Mouse (Mus musculus) heart, adult 11 months (tissue): Measurements from ENCODE around the gene Atl3.

Experiments used
- DNase-seq: peaks from one replicate; pipeline ENCODE4 v3.0.0; 2022

Atl3 gene

DNA sequence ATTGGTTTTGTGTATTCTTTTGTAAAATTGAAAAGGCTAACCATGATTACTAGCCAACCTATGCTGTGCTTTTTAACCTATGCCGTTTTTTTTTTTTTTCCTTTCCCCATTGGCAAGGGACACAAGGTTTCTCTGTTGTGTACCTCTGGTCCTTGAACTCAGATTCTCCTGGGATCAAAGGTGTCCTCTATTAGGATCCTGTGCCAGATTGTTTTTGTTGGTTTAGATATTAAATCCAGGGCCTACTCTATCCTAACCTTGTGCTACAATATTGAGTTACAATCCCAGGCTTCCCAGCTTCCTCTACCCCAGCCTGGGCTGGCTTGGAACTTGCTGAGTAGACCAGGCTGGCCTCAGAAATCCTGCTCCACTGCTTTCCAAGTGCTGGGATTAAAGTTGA is 6.9 kb downstream of the Atl3 start:
- peak; percentile 31 for DNase-seq

DNA sequence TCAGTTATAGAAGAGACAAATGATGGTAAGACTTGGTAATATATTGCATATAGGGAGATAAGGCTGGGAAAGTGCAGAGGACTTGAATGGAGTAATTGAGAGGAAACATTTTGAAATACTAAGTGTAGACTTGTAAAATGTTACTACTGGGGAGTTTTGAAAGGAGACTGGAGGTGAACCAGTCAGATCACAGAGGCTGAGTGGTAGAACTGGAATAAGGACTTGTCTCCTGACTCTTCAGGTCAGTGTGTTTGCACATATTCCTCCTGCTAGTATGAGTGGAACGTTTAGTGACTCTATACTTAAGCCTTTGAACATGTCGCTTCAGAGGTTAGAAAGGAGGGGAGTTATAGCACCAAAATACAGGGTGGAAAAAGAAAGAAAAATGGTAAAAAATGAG is 8.6 kb downstream of the Atl3 start:
- DNase-seq: no peak

DNA sequence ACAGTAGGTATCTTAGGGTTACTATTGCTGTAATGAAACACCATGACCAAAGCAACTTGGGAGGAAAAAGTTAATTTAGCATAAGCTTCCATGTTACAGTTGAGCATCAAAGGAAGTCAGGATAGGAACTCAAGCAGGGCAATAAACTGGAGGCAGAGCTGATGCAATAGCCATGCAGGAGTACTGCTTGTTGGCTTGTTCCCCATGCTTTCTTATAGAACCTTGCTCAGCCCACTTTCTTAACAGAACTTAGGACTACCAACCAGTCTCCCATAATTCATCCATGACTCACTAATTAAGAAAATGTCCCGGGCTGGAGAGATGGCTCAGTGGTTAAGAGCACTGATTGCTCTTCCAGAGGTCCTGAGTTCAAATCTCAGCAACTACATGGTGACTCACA is 12.5 kb downstream of the Atl3 start:
- peak; percentile 31 for DNase-seq

DNA sequence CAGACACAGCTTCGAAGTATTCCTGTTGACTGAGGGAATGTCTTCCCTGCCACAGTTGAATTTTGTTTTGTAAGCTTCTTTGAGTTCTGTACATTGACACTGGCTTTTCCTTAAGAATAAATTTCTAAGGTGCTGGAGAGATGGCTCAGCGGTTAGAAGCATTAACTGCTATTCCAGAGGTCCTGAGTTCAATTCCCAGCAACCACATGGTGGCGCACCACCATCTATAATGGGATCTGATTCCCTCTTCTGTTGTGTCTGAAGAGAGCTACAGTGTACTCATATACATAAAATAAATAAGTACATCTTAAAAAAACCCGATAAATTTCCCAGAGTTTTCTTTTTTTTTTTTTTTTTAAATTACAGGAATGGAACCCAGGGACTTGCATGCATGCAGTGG is 14.2 kb downstream of the Atl3 start:
- no peak for DNase-seq

DNA sequence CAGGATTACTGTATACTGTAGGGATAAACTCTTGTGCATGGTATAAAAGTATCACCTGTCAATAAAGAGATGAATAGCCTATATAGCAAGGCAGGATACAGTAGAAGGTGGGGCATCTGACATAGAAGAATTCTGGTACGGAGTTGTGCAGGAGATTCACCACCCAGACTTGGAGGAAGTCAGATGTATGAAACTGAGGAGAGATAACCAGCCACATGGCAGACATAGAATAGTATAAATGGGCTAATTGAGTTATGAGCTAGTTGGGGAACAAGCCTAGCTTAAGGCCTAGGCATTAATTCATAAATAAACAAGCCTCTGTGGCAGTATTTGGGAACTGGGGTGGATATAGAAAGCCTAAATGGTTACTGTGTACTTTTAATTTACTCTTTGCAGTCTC is 22.6 kb downstream of the Atl3 start:
- no peak for DNase-seq

DNA sequence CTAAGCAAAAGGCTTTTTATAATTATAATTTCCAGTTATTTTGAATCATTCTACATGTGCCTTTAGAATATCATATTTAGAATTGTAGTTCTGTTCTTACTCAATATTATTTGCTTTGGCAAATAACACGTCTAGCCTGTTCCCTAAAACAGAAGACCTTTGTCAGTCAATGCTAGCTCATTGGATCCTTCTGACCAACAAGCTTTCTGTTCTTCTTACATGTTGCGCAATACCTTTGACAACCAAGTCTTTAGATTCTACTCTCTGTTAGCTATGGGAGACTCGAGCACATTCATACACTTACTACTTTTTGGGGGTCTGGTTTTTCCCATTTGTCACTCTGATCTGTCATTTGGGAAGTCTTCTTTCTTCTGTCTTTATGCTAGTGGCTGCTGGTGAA is 27.8 kb downstream of the Atl3 start:
- no peak for DNase-seq

DNA sequence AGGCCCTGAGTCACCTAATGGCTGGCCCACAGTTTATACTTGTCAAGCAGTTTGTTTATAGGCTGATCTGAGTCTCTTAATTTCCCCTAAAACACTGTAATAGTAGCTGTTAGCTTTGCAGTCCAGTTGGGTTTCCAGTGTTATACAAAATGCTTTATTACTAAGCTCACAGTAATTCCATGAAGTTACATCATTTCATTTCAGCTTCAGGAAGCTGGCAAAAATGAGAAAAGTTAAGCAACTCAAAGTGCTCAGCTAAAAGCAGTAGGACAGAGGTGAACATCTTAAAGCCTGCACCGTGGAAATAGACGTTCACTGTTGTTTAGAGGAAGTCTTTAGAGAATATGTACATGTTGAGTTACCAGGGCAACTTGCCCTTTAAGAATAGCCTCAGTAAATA is 29.0 kb downstream of the Atl3 start:
- no peak for DNase-seq

DNA sequence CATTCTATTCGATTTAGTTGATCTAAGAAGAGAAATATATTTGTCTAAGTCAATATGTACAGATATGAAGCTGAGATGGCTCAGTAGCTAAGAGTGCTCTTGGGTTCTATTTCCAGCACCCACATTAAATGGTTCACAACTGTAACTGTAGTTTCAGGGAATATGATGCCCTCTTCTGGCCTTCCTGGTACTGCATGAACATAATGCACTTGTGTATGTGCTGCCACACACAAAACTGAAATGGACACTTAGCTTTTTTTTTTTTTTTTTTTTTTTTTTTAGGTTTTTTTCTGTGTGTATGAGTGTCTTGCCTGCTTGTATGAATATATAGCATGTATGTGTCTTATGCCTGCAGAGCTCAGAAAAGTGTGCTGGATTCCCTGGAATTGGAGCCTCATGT is 29.5 kb downstream of the Atl3 start:
- DNase-seq: no peak

DNA sequence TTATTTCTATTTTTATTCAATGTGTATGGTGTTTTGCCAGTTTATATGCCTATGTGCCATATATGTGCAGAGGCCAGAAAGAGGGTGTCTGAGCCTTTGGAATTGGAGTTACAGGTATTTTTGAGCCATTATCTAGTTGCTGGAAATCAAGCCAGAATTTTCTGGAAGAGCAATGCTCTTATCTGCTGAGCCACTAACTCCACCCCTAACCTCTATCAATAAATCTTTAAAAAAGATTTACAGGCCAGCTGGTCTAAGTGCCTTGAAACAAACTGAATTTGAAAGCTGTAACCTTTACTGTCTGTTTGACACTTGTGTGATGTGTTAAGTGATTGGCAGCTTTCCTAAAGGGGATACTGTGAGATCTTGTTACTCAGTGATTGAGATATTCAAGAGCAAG is 29.9 kb downstream of the Atl3 start:
- DNase-seq: no peak

DNA sequence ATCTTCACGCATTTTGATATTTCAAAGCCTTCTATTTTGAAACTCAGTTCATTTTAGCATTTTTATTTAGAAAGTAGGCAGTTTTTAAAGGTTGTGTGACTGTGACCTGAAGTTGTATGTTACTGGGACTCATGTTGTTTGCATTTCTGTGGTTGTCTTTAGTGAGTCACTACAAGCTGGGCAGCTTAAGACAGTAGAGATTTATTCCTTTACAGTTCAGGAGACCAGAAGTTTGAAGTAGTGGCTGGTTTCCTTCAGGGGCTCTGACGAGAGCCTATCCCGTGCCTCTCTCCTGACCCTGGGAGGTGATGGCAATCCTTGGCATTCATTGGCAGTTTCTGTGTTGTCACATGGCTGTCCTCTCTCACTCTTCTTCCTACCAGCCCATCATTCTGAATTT is 31.0 kb downstream of the Atl3 start:
- no peak for DNase-seq

DNA sequence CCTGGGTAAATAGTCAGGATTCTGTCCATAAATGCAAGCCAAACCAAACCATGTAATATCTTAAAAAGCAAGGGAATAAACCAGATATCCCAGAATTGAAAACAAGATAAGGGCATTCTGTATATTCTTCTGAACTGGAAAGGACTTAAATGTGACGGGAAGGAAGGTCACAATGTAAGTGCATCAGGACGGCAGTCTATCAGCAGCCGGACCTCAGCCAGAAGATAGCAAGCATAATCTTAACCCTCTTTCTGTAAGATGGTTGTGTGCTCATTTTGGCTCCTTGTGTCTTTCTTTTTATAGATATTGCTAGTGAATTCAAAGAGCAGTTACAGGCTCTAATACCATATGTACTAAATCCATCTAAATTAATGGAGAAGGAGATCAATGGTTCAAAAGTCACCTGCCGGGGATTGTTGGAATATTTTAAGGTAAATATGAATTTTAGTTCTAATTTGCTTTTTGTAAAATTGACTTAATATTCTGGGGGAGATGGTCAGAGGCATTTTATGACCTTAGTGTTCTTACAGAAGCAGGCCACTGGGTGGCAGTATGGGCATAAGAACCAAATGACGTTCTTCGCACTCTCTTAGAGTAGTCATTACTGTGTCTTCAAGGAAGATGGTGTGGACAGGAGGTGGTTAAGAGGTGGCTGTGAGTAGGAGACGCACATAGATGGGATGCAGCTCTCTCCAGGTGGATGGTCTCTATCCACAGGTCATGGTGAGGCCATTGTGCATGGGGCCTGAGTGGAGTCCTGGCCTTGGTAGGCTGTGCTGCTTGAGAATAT is 35.0 kb downstream of the Atl3 start:
- peak; percentile 89 for DNase-seq

DNA sequence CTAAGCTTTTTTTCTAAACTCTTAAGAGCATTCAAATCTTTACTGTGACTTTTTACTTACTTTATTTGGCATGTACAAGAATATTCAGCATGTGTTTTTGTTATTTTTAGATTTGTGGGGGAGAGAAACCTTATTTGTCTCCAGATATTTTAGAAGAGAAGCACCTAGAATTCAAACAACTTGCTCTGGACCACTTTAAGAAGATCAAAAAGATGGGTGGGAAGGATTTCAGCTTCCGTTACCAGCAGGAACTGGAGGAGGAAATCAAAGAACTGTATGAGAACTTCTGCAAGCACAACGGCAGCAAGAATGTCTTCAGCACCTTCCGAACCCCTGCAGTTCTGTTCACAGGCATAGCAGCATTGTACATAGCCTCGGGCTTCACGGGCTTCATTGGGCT is 38.1 kb downstream of the Atl3 start:
- DNase-seq: no peak

DNA sequence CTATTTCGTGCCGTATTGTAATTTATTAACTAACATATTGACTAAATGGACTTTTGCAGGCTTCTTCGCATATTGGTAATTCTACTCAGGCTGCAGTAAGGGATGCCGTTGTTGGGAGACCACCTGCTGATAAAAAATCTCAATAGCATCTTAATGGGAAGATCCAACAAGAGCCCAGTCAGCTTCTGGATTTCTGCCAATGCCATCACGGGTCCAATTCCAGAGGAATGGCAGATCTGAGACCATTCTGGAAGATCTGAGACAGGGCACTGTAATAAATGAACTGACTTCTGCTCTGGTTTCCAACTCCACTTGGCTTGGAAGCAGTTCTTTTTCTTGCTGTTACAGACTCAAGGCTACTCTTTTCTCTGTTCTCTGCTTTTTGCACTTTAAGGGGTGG is 40.1 kb downstream of the Atl3 start:
- peak; percentile 81 for DNase-seq

DNA sequence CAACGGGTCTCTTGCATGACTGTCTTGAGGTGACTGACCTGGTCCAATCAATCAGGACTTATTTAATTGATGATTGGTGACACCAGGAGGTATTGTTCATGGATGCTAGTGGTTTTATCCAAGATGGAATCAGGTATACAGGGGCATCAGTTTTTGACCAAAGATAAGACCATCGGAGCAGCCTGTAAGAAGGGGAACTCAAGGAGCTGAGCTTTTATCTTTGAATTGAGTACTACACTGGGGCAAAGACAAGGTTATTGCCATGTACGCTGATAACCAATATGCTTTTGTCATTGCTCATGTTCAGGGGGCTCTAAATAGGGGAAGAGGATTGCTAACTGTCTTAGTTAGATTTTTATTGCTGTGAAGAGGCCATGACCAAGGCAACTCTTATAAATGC is 55.1 kb downstream of the Atl3 start:
- DNase-seq: no peak

DNA sequence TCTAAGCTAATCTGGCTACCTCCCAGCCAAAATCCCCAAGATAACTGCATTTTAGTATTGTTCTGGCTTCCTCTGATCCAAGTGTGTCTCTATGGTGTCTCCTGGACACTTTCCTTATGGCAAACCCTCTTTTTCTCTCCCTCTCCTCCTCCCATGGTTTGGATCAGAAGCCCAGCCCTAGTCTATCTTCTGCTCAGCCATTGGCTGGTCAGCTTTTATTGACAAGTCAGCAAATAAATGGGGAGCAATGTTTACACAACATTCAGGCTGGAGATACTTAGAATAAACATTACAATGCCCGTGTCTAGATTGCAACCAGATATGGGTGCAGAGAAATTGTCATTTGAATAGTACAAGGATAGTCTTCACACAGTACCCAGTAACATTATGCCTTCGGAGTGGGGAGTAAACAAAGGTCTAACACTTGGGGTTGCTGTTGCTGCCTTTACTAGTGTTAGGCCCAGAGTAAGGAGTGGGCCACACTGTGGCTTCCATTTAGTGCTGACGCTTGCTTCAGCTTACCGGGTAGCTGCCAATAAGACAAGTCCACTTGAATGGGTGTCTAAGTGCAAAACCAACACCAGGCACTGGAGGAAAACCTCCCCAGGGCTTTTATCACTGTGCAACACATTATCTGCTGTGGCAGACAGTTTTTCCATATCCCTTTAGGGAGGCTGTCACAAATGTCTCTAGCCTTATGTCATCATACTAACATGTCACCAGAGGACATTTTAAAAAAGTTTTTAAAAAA is 57.9 kb downstream of the Atl3 start:
- DNase-seq: peak; percentile 73

DNA sequence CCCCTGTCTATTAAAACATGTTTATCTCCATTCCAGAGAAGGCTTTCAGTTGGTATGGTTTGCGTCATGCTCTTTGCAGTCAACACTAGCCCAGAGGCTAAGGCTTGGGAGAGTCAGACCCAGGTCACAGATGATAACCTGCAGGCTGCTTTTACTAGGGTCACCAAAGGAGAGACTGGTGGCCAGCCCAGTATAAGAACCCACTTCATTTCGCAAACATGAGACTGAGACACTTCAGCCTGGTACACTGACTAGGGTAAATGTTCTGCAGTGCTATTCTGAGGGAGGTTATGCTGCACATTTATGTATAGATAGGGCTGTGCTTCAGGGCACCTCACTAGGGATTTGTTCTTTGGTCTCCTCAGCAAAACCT is 58.4 kb downstream of the Atl3 start:
- DNase-seq: peak; percentile 74

DNA sequence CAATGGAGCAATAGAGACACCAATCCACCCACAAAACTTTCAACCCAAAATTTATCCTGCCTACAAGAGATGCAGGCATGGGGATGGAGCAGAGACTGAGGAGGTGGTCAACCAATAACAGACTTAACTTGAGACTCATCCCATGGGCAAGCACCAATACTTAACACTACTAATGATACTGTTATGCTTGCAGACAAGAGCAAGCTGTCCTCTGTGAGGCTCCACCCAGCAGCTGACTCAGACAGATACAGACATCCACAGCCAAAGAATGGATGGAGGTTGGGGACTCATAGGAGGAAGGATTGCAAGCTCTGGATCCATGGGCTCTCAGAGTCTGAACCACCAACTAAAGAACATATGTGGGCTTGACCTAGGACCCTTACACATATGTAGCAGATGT is 59.6 kb downstream of the Atl3 start:
- no peak for DNase-seq

DNA sequence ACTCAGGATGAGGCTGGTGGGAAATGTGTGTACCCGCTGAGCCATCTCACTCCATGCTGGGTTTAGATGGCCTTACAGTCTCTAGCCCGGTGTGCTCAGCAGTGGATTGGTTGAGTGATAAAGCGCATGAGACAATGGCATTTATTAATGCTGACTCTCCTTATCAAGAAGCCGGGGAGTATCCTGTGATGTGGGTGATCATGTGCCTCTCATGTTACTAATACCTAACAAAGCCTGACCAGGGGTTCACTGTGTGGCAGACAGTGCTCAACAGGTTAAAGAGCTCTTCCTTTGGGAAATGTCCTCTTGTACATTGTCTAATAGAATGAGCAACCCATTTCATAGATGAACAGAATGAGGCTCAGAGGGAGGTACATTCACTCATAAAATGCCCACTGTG is 61.0 kb downstream of the Atl3 start:
- peak; percentile 72 for DNase-seq

DNA sequence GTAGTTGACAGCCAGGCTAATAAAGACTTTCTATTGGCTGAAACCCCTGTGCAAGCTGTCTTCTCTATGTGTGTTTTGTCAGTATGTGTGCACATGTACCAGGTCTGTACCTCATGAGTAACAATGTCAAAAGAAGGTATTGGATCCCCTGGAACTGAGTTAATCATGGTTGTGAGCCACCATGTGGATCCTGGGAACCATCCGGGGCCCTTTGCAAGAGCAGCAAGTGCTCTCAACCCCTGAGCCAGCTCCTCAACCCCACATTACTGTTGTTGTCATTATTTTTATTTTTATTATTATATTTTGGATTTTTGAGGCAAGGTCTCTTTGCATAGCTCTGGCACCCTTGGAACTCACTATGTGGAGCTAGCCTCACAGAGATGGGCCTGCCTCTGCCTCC is 62.8 kb downstream of the Atl3 start:
- peak; percentile 64 for DNase-seq

DNA sequence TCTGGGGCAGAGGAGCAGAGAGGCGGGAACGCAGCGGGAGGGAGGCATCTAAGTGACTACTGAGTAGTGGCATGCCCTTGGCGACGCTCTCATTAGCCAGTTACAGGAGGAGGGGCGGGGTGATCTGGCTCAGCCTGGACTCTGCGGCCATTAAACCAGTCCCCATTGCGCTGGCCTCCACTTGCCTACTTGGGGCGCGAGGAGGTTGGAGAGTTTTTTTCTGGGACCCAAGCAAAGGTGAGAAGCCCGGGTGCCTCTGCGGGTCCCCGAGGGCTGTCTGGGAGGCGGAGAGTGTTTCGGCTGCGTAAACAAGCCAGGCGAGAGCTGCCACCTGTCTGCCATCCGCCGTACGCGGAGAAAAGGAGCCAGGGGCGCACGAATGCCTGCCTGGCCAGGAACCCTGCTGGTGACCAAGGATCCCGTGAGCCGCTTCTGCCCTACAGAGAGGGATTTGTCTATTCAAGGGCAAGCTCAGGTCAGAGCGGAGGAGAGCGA is 63.5 kb downstream of the Atl3 start, which contains the start of gene Pla2g16:
TSS of gene Pla2g16 (plus strand) at position 132 of the 495 bp plus-strand sequence.
- DNase-seq: peak; percentile 99

DNA sequence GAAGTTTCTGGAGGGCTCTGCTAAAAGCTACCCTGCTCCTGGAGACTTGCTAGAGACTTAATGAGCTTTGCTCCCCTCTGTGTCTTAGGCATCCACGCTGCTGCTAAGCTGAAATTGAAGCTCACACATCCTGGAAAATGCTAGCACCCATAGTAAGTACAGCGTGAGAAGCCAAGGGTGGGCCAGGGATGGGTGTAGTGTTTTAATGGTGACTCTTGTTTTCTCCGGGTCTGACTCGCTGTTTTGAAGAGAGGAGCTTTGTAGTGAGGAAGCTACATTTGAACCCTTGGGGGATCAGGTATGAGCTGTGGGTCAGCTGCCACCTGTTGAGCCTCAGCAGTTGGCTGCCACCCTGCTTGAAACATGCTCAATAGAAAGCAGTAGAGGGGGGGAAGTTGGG is 64.0 kb downstream of the Atl3 start:
- peak; percentile 91 for DNase-seq

DNA sequence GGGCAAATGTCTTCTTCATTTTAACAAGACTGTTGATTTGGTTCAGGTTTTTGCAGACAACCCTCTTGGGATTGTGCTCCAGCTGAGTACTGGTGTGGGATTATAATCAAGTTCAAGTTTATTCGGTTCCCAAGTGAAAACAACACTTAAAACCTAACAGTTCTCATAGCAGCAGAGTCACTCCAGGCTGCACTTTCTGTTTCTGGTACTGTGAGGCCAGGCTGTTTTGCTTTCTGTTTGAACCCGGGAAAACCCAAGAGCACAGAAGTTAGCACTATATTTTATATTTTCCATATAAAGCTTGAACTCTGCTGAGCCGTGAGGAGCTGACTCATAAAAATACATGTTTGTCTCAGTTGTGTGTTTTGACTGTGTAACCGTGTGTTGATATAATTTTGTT is 64.8 kb downstream of the Atl3 start:
- peak; percentile 85 for DNase-seq

DNA sequence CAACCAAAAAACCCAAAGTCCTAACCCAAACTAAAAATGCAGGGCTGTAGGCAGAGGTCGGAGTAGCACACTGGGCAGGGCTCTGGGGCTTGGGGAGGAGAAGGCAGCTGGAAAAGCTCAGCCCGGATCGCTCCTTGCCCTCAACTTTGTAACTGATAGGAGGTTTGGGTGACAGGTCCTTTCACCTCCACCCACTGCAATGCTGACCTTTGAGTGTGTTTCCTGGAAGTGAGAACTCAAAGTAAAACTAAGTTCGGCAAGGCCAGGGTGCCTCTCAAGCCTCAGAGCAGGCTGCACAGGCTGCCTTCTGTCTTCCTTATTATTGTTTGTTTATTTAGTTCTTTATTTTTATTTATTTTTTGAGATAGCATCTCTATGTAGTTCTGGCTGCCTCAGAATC is 66.1 kb downstream of the Atl3 start:
- peak; percentile 70 for DNase-seq

DNA sequence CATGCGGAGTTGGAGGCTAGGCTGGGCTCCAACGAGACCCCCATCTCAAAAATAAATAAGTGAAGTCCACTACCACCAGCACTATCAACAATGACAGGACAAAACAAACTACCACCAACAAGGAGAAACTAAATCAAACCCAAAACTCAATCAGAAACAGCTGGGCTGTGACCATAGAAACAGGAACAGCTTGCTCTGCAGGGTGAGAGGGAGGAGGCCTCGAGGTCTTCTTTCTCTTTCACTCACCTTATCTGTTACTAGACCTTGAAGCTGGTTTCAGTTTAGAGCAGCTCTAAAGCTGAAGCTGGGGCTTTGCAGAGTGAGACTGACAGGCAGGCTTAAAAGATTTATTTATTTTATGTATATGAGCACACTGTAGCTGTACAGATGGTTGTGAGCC is 67.6 kb downstream of the Atl3 start:
- peak; percentile 63 for DNase-seq
